Mouse (Mus musculus) megakaryocyte, embryonic 14.5 days (primary cell): Measurements from ENCODE around the gene Coq5.

Experiments used
- FLI1 ChIP-seq: IDR thresholded peaks from 2 replicates; pipeline ENCODE4 v1.6.1; 2012; ENCODE audit warnings: low read length, inconsistent platforms, mixed read lengths
- GATA1 ChIP-seq: IDR thresholded peaks from 3 replicates; pipeline ENCODE4 v1.6.1; 2012; ENCODE audit warnings: mixed read lengths, low read length, inconsistent platforms, borderline replicate concordance

DNA sequence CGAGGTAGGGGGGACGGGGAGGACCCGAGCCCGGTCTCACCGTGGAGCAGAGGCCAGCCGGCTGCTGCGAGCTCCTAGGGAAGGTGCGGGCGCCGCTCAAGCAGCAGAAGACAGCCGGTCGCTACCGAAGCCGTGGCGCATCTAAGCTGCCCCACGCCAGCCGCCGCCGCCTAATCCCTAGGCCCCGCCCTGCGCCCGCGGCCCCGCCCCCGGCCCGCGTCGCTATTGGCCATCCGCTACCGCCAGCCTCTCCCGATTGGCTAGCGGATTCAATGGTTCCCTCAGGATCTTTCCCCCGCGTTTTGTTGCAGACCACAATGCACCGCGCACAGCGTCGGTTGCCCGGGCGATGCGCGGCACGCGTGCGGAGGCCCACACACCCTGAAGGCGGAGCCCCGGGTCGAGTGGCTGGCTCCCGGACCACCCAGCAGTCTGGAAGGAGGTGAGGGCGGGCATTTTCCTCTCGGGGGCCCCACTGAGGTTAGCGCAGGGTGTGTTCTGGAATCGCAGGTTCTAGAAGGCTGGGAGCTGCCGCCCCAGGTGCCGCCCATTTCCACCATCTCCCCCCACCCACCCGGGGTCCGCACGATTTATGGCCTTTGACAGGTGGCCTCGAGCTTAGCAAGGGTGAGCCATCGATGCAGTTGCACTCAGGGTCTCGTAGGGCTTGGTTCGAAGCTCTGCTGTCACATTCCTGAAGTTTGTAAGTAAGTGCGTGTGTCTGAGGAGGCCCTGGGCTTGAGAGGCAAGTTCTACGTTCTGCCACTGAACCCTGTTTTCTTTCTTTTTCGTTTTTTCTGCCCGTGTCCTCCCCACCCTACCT lies 21.5 kb downstream of the Coq5 start, which contains the start of gene Dynll1:
- no peak for TF ChIP-seq GATA1
- TF ChIP-seq FLI1: no peak
